Mouse (Mus musculus) CH12.LX (cell line): ENCODE measurements around the gene Prelp. TPM values are rescaled to one million over a fixed set of nuclear protein-coding genes. Genes with fewer than 3 reads are reported as not detected.

Source experiments
- DNase-seq: peaks from one replicate; pipeline ENCODE4 v3.0.0-alpha.2; 2013; ENCODE audit errors: extremely low read depth
- H3K27ac ChIP-seq: 2 replicates; pipeline ENCODE4 v1.5.1; 2012; ENCODE audit warnings: low read depth, mild to moderate bottlenecking, control low read depth, moderate library complexity; ENCODE audit not compliant: insufficient read depth
- H3K27me3 ChIP-seq: replicated peaks from 2 replicates; pipeline ENCODE3; 2012; ENCODE audit warnings: inconsistent platforms
- H3K36me3 ChIP-seq, 2 experiments: replicated peaks in 1 of 2; 2 replicates each; pipeline versions ENCODE3 to v1.6.1; 2012; ENCODE audit warnings: inconsistent platforms in 1 of 2, low read length in 1 of 2, mild to moderate bottlenecking in 1 of 2, mixed read lengths in 1 of 2, moderate library complexity in 1 of 2; ENCODE audit not compliant: control insufficient read depth in 1 of 2, insufficient read depth in 1 of 2
- H3K4me1 ChIP-seq, 2 experiments: 2 replicates each; pipeline ENCODE4 v1.6.1; 2012; ENCODE audit warnings: inconsistent platforms in 1 of 2, moderate library complexity in 1 of 2; ENCODE audit not compliant: insufficient read depth in 2 of 2, control insufficient read depth in 1 of 2
- H3K4me2 ChIP-seq: 2 replicates; pipeline ENCODE4 v1.6.1; 2012; ENCODE audit warnings: low read depth, mild to moderate bottlenecking, control low read depth; ENCODE audit not compliant: poor library complexity, insufficient read depth, severe bottlenecking
- H3K4me3 ChIP-seq, 3 experiments: fragments of 150-350 bp in 1 of 3; sonication (generic) in 1 of 3; replicated peaks in 1 of 3; 2 replicates each; pipeline versions ENCODE3 to v1.5.1; 2011 to 2012; ENCODE audit warnings: low read depth in 2 of 3, low read length in 2 of 3, mild to moderate bottlenecking in 2 of 3, moderate library complexity in 2 of 3, control low read depth in 1 of 3, improper control_type of control experiment in 1 of 3, inconsistent platforms in 1 of 3, mixed read lengths in 1 of 3; ENCODE audit not compliant: poor library complexity in 1 of 3
- H3K79me2 ChIP-seq: replicated peaks from 2 replicates; pipeline ENCODE4 v1.6.1; 2012; ENCODE audit warnings: mild to moderate bottlenecking, moderate library complexity; ENCODE audit not compliant: control insufficient read depth, poor library complexity, insufficient read depth, severe bottlenecking; ENCODE audit errors: extremely low read depth
- H3K9ac ChIP-seq: 2 replicates; pipeline ENCODE4 v1.6.1; 2012; ENCODE audit warnings: low read depth, mild to moderate bottlenecking, control low read depth, moderate library complexity; ENCODE audit not compliant: insufficient read depth
- H3K9me3 ChIP-seq: replicated peaks from 2 replicates; pipeline ENCODE3; 2012; ENCODE audit warnings: low read length, inconsistent platforms, mixed read lengths
- BHLHE40 ChIP-seq: IDR thresholded peaks from 2 replicates; pipeline ENCODE4 v1.6.1; 2011; ENCODE audit warnings: mild to moderate bottlenecking, low read depth, low read length, improper control_type of control experiment
- CHD1 ChIP-seq: IDR thresholded peaks from 2 replicates; pipeline ENCODE4 v1.6.1; 2012; ENCODE audit warnings: low read depth, low read length, improper control_type of control experiment, inconsistent platforms
- CTCF ChIP-seq, 2 experiments: IDR thresholded peaks in 1 of 2; conservative IDR thresholded peaks in 1 of 2; 2 replicates each; pipeline ENCODE4 v1.5.1; 2011 to 2012; ENCODE audit warnings: low read depth in 2 of 2, low read length in 2 of 2, improper control_type of control experiment in 1 of 2, inconsistent platforms in 1 of 2, mild to moderate bottlenecking in 1 of 2, moderate library complexity in 1 of 2
- E2F4 ChIP-seq: IDR thresholded peaks from 2 replicates; pipeline ENCODE4 v1.6.1; 2011; ENCODE audit warnings: low read depth, low read length, improper control_type of control experiment; ENCODE audit not compliant: insufficient replicate concordance
- ELF1 ChIP-seq: IDR thresholded peaks from 2 replicates; pipeline ENCODE4 v1.6.1; 2014; ENCODE audit warnings: low read depth, mild to moderate bottlenecking, inconsistent platforms, low read length, improper control_type of control experiment
- ETS1 ChIP-seq: conservative IDR thresholded peaks from 2 replicates; pipeline ENCODE4 v1.6.1; 2012; ENCODE audit warnings: low read depth, mild to moderate bottlenecking, inconsistent platforms, low read length, improper control_type of control experiment, moderate library complexity
- GABPA ChIP-seq: IDR thresholded peaks from 2 replicates; pipeline ENCODE4 v1.6.1; 2012; ENCODE audit warnings: low read depth, low read length, improper control_type of control experiment, inconsistent platforms; ENCODE audit not compliant: insufficient replicate concordance
- HCFC1 ChIP-seq: IDR thresholded peaks from 2 replicates; pipeline ENCODE4 v1.6.1; 2012; ENCODE audit warnings: low read depth, mild to moderate bottlenecking, inconsistent platforms, low read length, improper control_type of control experiment
- IRF4 ChIP-seq: IDR thresholded peaks from 2 replicates; pipeline ENCODE4 v1.6.1; 2014; ENCODE audit warnings: low read depth, mild to moderate bottlenecking, inconsistent platforms, low read length, improper control_type of control experiment
- JUN ChIP-seq: IDR thresholded peaks from 2 replicates; pipeline ENCODE4 v1.6.1; 2011; ENCODE audit warnings: low read depth, mild to moderate bottlenecking, low read length, improper control_type of control experiment, moderate library complexity; ENCODE audit not compliant: insufficient read depth
- KAT2A ChIP-seq: IDR thresholded peaks from 2 replicates; pipeline ENCODE4 v1.6.1; 2012; ENCODE audit warnings: low read length, improper control_type of control experiment, inconsistent platforms; ENCODE audit not compliant: insufficient replicate concordance
- MAFK ChIP-seq: IDR thresholded peaks from 2 replicates; pipeline ENCODE4 v1.6.1; 2011; ENCODE audit warnings: low read length, improper control_type of control experiment; ENCODE audit not compliant: insufficient replicate concordance
- MEF2A ChIP-seq: IDR thresholded peaks from 2 replicates; pipeline ENCODE4 v1.6.1; 2014; ENCODE audit warnings: low read depth, mild to moderate bottlenecking, inconsistent platforms, low read length, improper control_type of control experiment, borderline replicate concordance
- MXI1 ChIP-seq: IDR thresholded peaks from 2 replicates; pipeline ENCODE4 v1.6.1; 2011; ENCODE audit warnings: mild to moderate bottlenecking, low read depth, low read length, improper control_type of control experiment
- MYC ChIP-seq: IDR thresholded peaks from 2 replicates; pipeline ENCODE4 v1.6.1; 2011; ENCODE audit warnings: low read depth, mild to moderate bottlenecking, improper control_type of control experiment, low read length
- NELFE ChIP-seq: IDR thresholded peaks from 2 replicates; pipeline ENCODE4 v1.6.1; 2011; ENCODE audit warnings: low read depth, low read length, improper control_type of control experiment
- NRF1 ChIP-seq: IDR thresholded peaks from 2 replicates; pipeline ENCODE4 v1.6.1; 2014; ENCODE audit warnings: low read depth, mild to moderate bottlenecking, inconsistent platforms, low read length, improper control_type of control experiment, moderate library complexity
- PAX5 ChIP-seq: IDR thresholded peaks from 2 replicates; pipeline ENCODE4 v1.6.1; 2012; ENCODE audit warnings: low read length, inconsistent platforms, mixed read lengths
- POLR2A ChIP-seq: IDR thresholded peaks from 2 replicates; pipeline ENCODE4 v1.6.1; 2011; ENCODE audit warnings: low read depth, mild to moderate bottlenecking, improper control_type of control experiment, low read length
- SMC3 ChIP-seq: IDR thresholded peaks from 2 replicates; pipeline ENCODE4 v1.6.1; 2011; ENCODE audit warnings: low read depth, low read length, improper control_type of control experiment
- TBP ChIP-seq: conservative IDR thresholded peaks from 2 replicates; pipeline ENCODE4 v1.6.1; 2011; ENCODE audit warnings: low read depth, low read length, improper control_type of control experiment
- UBTF ChIP-seq: IDR thresholded peaks from 2 replicates; pipeline ENCODE4 v1.6.1; 2012; ENCODE audit warnings: low read depth, mild to moderate bottlenecking, inconsistent platforms, low read length, improper control_type of control experiment, moderate library complexity
- USF1 ChIP-seq: IDR thresholded peaks from 2 replicates; pipeline ENCODE4 v1.6.1; 2014; ENCODE audit warnings: low read depth, mild to moderate bottlenecking, inconsistent platforms, low read length, improper control_type of control experiment
- USF2 ChIP-seq: conservative IDR thresholded peaks from 2 replicates; pipeline ENCODE4 v1.6.1; 2011; ENCODE audit warnings: low read depth, low read length, improper control_type of control experiment
- ZKSCAN1 ChIP-seq: IDR thresholded peaks from 2 replicates; pipeline ENCODE4 v1.6.1; 2012; ENCODE audit warnings: low read depth, inconsistent platforms, low read length, improper control_type of control experiment, borderline replicate concordance
- ZMIZ1 ChIP-seq: IDR thresholded peaks from 2 replicates; pipeline ENCODE4 v1.6.1; 2012; ENCODE audit warnings: low read depth, mild to moderate bottlenecking, inconsistent platforms, low read length, improper control_type of control experiment
- ZNF384 ChIP-seq: IDR thresholded peaks from 2 replicates; pipeline ENCODE4 v1.6.1; 2012; ENCODE audit warnings: low read depth, low read length, improper control_type of control experiment, inconsistent platforms
- dilution Hi-C: fragments of 300-500 bp; cut with MboI; formaldehyde crosslinking; loops from 2 replicates; pipeline ENCODE4 v1.14.3; 2020; ENCODE audit warnings: low sequenced_read_pairs; ENCODE audit not compliant: extremely low pct_unique_long_range_greater_than_20kb, extremely low pct_ligation_motif_present
- in situ Hi-C: fragments of 300-500 bp; cut with MboI; formaldehyde crosslinking; loops from 3 replicates; pipeline ENCODE4 v1.14.3; 2019; ENCODE audit warnings: low sequenced_read_pairs, low pct_ligation_motif_present, low pct_unique_long_range_greater_than_20kb, mixed read lengths
- polyA plus RNA-seq: library from polyadenylated mRNA; unstranded; fragments of >175 nt; gene quantifications from 2 replicates; pipeline ENCODE4 v1.2.1, GENCODE M21; 2012; ENCODE audit warnings: low read depth; ENCODE audit not compliant: insufficient read length
- total RNA-seq, 2 experiments: library from RNA; depleted of rRNA; stranded (reverse); fragments of 300-350 nt in 1 of 2; fragments of >200 nt in 1 of 2; gene quantifications; 2 replicates each; pipeline ENCODE4 v1.2.3; 2012 to 2014

Gene Prelp
- total and polyA plus RNA-seq, 3 experiments = not detected

GRCm38 (mm10) chr1:133941904-133942303 lies 20.7 kb upstream of the Prelp start:
- H3K27me3 ChIP-seq = peaks cover 77% of the 10 kb centered on the region
- H3K4me2 ChIP-seq = no peak overlapping the region
- no peak overlapping the region for H3K9ac ChIP-seq
- H3K4me3 ChIP-seq = no peak overlapping the region
- H3K27ac ChIP-seq = no peak overlapping the region
- peaks cover 5% of the 10 kb centered on the region for H3K9me3 ChIP-seq
- no peak for DNase-seq
- in situ Hi-C loops = no loop called here
- H3K36me3 ChIP-seq = no peaks in the 10 kb centered on the region
- H3K4me1 ChIP-seq = no peaks in the 10 kb centered on the region; a peak in 1 of 4 replicates
- dilution Hi-C loops = no loop called here
- no peak for TF ChIP-seq PAX5
- no peak for TF ChIP-seq HCFC1
- no peak for TF ChIP-seq MAFK
- TF ChIP-seq MXI1 = no peak
- TF ChIP-seq ELF1 = no peak
- no peak for TF ChIP-seq KAT2A
- TF ChIP-seq USF1 = no peak
- no peak for TF ChIP-seq IRF4
- no peak for TF ChIP-seq JUN
- TF ChIP-seq ZNF384 = no peak
- no peak for TF ChIP-seq CHD1
- TF ChIP-seq TBP = no peak
- TF ChIP-seq ZMIZ1 = no peak
- TF ChIP-seq UBTF = no peak
- TF ChIP-seq E2F4 = no peak
- TF ChIP-seq USF2 = no peak
- no peak for TF ChIP-seq NELFE
- no peak for TF ChIP-seq MEF2A
- H3K79me2 ChIP-seq = no peaks in the 10 kb centered on the region

DNA sequence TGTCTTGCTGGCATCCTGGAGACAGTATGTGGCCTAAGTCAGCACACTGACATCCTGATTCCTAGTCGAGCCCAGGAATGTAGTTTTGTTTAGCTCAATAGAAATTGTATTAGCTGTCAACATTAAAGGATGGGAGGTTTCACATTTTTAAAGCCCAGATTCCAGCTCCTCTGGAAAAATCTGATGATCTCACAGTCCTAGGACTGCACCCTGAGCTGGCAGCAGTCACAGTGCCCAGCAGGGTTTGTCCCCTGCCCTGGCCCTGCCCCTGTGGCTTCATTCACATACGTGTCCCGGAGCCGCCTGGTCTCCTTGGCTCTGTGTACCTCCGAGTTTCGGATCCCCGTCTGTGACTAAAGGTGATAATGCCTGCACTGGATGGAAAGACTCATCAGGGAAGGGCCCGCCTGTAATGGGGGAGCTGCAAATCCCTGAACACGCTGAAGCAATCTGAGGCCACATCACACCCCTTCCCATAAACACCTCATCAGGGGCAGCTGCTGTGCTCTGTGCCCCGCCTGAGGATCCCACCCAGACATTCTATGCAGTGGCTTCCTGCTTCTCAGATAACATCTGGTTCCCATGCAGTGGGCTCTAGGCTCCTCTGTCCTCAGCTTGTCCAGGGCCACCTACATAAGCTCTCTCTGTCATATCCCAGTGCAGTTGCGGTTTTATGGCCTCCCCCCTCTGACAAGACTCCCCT lies 20.1 kb upstream of the Prelp start:
- H3K4me2 ChIP-seq = no peak overlapping the region
- H3K27ac ChIP-seq = no peak overlapping the region
- no peaks in the 10 kb centered on the region; a peak in 1 of 4 replicates for H3K4me1 ChIP-seq
- H3K9me3 ChIP-seq = peaks cover 9% of the 10 kb centered on the region
- no peaks in the 10 kb centered on the region for H3K79me2 ChIP-seq
- H3K36me3 ChIP-seq = no peaks in the 10 kb centered on the region
- dilution Hi-C loops (no loop called here), in situ Hi-C loops (no loop called here)
- H3K9ac ChIP-seq = no peak overlapping the region
- H3K4me3 ChIP-seq = no peak overlapping the region
- peaks cover 76% of the 10 kb centered on the region for H3K27me3 ChIP-seq
- no peak for DNase-seq
- TF ChIP-seq ZKSCAN1 (no peak), CTCF (conservative IDR thresholded peaks at IDR 0.05 in 1 of 2, IDR thresholded peaks at IDR 0.05 in 1 of 2; ENCODE audit: low read depth in 2 of 2, low read length in 2 of 2) (no peak), GABPA (no peak), KAT2A (no peak), ETS1 (no peak), ZNF384 (no peak), BHLHE40 (no peak), SMC3 (no peak), POLR2A (no peak), MYC (no peak), NRF1 (no peak), USF2 (no peak)
